Mouse (Mus musculus) midbrain, embryonic 10.5 days (tissue): ENCODE results near the gene Npdc1. TPM values are rescaled to one million over a fixed set of nuclear protein-coding genes. Genes with fewer than 3 reads are reported as not detected.

Experiments
- DNase-seq: peaks from one replicate; pipeline ENCODE4 v3.0.0-alpha.2; 2017; ENCODE audit warnings: low spot score
- H3K27ac ChIP-seq: fragments of 300-500 bp; sonication (generic); replicated peaks from 2 replicates; pipeline ENCODE4 v1.5.1; 2016; ENCODE audit warnings: mild to moderate bottlenecking
- H3K27me3 ChIP-seq: fragments of 300-500 bp; sonication (generic); 2 replicates; pipeline ENCODE4 v1.6.1; 2016; ENCODE audit warnings: low read depth, mild to moderate bottlenecking; ENCODE audit not compliant: poor library complexity, severe bottlenecking
- H3K36me3 ChIP-seq: fragments of 300-500 bp; sonication (generic); 2 replicates; pipeline ENCODE4 v1.6.1; 2016; ENCODE audit warnings: mild to moderate bottlenecking, moderate library complexity
- H3K4me1 ChIP-seq: fragments of 300-500 bp; sonication (generic); 2 replicates; pipeline ENCODE4 v1.6.1; 2016
- H3K4me3 ChIP-seq: fragments of 300-500 bp; sonication (generic); 2 replicates; pipeline ENCODE4 v1.5.1; 2016; ENCODE audit warnings: mild to moderate bottlenecking, moderate library complexity
- H3K9me3 ChIP-seq: fragments of 300-500 bp; sonication (generic); replicated peaks from 2 replicates; pipeline ENCODE4 v1.6.1; 2016; ENCODE audit warnings: mild to moderate bottlenecking
- WGBS: fragments of 180-500 bp; shearing (Covaris S2); methylation state at CpG from one replicate; pipeline ENCODE4 v1.1.7; 2016; 5-methylcytosine and 5-hydroxymethylcytosine counted together
- polyA plus RNA-seq: library from polyadenylated mRNA; unstranded; fragments of >200 nt; fragmentation: Nextera tagmentation; extraction: Ambion mirVana; gene quantifications from 2 replicates; pipeline ENCODE4 v1.2.1, GENCODE M21; 2016

The Npdc1 gene
- polyA plus RNA-seq, 1 experiment from 2014 or later: 80.6 TPM

- Histone ChIP-seq H3K27ac (no peak overlapping the region), H3K4me3 (no peak overlapping the region), H3K9me3 (no peaks in the 10 kb centered on the region), H3K36me3 (no peaks in the 10 kb centered on the region), H3K4me1 (peaks cover 36% of the 10 kb centered on the region), H3K27me3 (peaks cover 65% of the 10 kb centered on the region)
- DNase-seq: peak; percentile 81
- WGBS: 36% methylated on average over 5 of the region's 5 CpGs
These were observed 27.6 kb downstream of the Npdc1 start for GRCm38 (mm10) chr2:25426721-25427191.

GRCm38 (mm10) chr2:25427256-25427655, 28.1 kb downstream of the Npdc1 start:
- H3K36me3 ChIP-seq: no peaks in the 10 kb centered on the region
- H3K4me1 ChIP-seq: peaks cover 41% of the 10 kb centered on the region
- no peak overlapping the region for H3K27ac ChIP-seq
- no peak for DNase-seq
- WGBS: 88% methylated on average over 5 of the region's 5 CpGs
- H3K9me3 ChIP-seq: no peaks in the 10 kb centered on the region
- H3K4me3 ChIP-seq: no peak overlapping the region
- peaks cover 65% of the 10 kb centered on the region for H3K27me3 ChIP-seq

- Histone ChIP-seq H3K27ac (peak within 1 kb of the TSS; percentile 91), H3K27me3 (peaks cover 53% of the 10 kb centered on the region), H3K36me3 (peaks cover 6% of the 10 kb centered on the region; the same call in 1 of the 2 replicates), H3K4me3 (peak within 1 kb of the TSS; percentile 87), H3K9me3 (no peaks in the 10 kb centered on the region), H3K4me1 (peaks cover 48% of the 10 kb centered on the region)
- peak; percentile 94 for DNase-seq
- under 1% methylated on average over 89 of the region's 89 CpGs for WGBS
These were observed 29.5 kb downstream of the Npdc1 start, which contains the start of gene Abca2 for GRCm38 (mm10) chr2:25428442-25429236. Abca2 (plus strand) TSS chr2:25428703.

- Histone ChIP-seq H3K36me3 (peaks cover 14% of the 10 kb centered on the region; the same call in 1 of the 2 replicates), H3K4me3 (peak overlapping the region; percentile 87), H3K4me1 (peaks cover 48% of the 10 kb centered on the region), H3K9me3 (no peaks in the 10 kb centered on the region), H3K27me3 (peaks cover 43% of the 10 kb centered on the region), H3K27ac (peak overlapping the region; percentile 91)
- DNase-seq: no peak
- 77% methylated on average over 5 of the region's 5 CpGs for WGBS
These were observed 30.5 kb downstream of the Npdc1 start for GRCm38 (mm10) chr2:25429435-25430180.

- DNase-seq: no peak
- 66% methylated on average over 17 of the region's 17 CpGs for WGBS
- peaks cover 33% of the 10 kb centered on the region for H3K27me3 ChIP-seq
- H3K9me3 ChIP-seq: no peaks in the 10 kb centered on the region
- no peak overlapping the region; the same call in 1 of the 2 replicates for H3K27ac ChIP-seq
- peaks cover 24% of the 10 kb centered on the region for H3K36me3 ChIP-seq
- H3K4me1 ChIP-seq: peaks cover 48% of the 10 kb centered on the region
- H3K4me3 ChIP-seq: peak overlapping the region; percentile 4; the same call in 1 of the 2 replicates
These were observed 31.5 kb downstream of the Npdc1 start for GRCm38 (mm10) chr2:25430395-25431233.

- H3K27me3 ChIP-seq: peaks cover 25% of the 10 kb centered on the region
- H3K4me1 ChIP-seq: peaks cover 48% of the 10 kb centered on the region
- H3K9me3 ChIP-seq: no peaks in the 10 kb centered on the region
- H3K4me3 ChIP-seq: no peak overlapping the region
- H3K36me3 ChIP-seq: peaks cover 29% of the 10 kb centered on the region
- WGBS: 48% methylated on average over 6 of the region's 6 CpGs
- DNase-seq: no peak
- no peak overlapping the region for H3K27ac ChIP-seq
These were observed 32.2 kb downstream of the Npdc1 start for GRCm38 (mm10) chr2:25431308-25431855.

GRCm38 (mm10) chr2:25432326-25433098, 33.4 kb downstream of the Npdc1 start:
- Histone ChIP-seq H3K27ac (no peak overlapping the region), H3K4me3 (no peak overlapping the region), H3K36me3 (peaks cover 40% of the 10 kb centered on the region), H3K27me3 (peaks cover 22% of the 10 kb centered on the region), H3K4me1 (peaks cover 48% of the 10 kb centered on the region), H3K9me3 (no peaks in the 10 kb centered on the region)
- 81% methylated on average over 11 of the region's 11 CpGs for WGBS
- no peak for DNase-seq

- Histone ChIP-seq H3K27ac (no peak overlapping the region), H3K4me3 (no peak overlapping the region), H3K36me3 (peaks cover 46% of the 10 kb centered on the region), H3K4me1 (peaks cover 46% of the 10 kb centered on the region), H3K27me3 (peaks cover 22% of the 10 kb centered on the region), H3K9me3 (no peaks in the 10 kb centered on the region)
- DNase-seq: no peak
- 90% methylated on average over 17 of the region's 17 CpGs for WGBS
These were observed 34.0 kb downstream of the Npdc1 start for GRCm38 (mm10) chr2:25433101-25433500.

- Histone ChIP-seq H3K27me3 (peaks cover 17% of the 10 kb centered on the region), H3K4me1 (peaks cover 36% of the 10 kb centered on the region), H3K36me3 (peaks cover 58% of the 10 kb centered on the region), H3K4me3 (no peak overlapping the region), H3K9me3 (no peaks in the 10 kb centered on the region), H3K27ac (0 out of 2 replicates have a peak overlapping the region, but pooled peaks have one; percentile 17)
- DNase-seq: no peak
- WGBS: 88% methylated on average over 8 of the region's 8 CpGs
These were observed 35.1 kb downstream of the Npdc1 start for GRCm38 (mm10) chr2:25434292-25434691.

- 94% methylated on average over 10 of the region's 10 CpGs for WGBS
- Histone ChIP-seq H3K27ac (no peak overlapping the region), H3K9me3 (no peaks in the 10 kb centered on the region), H3K4me1 (peaks cover 16% of the 10 kb centered on the region), H3K27me3 (no peaks in the 10 kb centered on the region), H3K4me3 (no peak overlapping the region), H3K36me3 (peaks cover 73% of the 10 kb centered on the region)
- DNase-seq: no peak
These were observed 37.2 kb downstream of the Npdc1 start for GRCm38 (mm10) chr2:25436286-25436820.

GRCm38 (mm10) chr2:25441067-25441466, 41.9 kb downstream of the Npdc1 start:
- DNase-seq: no peak
- H3K4me3 ChIP-seq: no peak overlapping the region
- peaks cover 94% of the 10 kb centered on the region for H3K36me3 ChIP-seq
- WGBS: 88% methylated on average over 20 of the region's 20 CpGs
- H3K4me1 ChIP-seq: no peaks in the 10 kb centered on the region
- H3K27ac ChIP-seq: no peak overlapping the region
- H3K27me3 ChIP-seq: no peaks in the 10 kb centered on the region
- H3K9me3 ChIP-seq: no peaks in the 10 kb centered on the region
